Mouse (Mus musculus) liver, postnatal 0 days (tissue): Measurements from ENCODE around the gene Sntb2.

Experiments used
- CTCF ChIP-seq: sonication (generic); IDR thresholded peaks from 2 replicates; pipeline ENCODE4 v1.5.1; 2016; ENCODE audit warnings: antibody characterized with exemption, low read depth
- EP300 ChIP-seq: IDR thresholded peaks from 2 replicates; pipeline ENCODE4 v1.6.1; 2016; ENCODE audit warnings: antibody characterized with exemption, low read depth, mild to moderate bottlenecking

DNA sequence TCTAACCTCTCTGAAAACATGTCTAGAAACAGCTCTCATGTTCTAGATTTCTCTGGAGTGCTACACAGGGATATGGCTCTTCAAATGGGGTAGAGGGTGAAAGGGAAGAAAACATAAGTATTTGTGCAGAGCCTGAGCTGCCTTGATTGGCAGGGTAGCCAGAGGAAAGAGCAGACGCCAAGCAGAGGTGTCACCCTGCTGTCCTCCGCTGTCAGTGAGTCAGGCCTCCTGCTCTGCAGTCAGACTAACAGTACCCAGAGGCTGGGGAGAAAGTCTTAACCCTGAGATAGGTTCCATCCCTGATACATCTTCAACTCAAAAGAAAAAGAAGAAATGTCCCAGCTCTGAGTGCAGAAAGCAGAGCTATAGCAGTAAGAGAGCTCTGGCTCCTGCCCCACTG is 77.1 kb downstream of the Sntb2 start:
- no peak for TF ChIP-seq CTCF
- no peak for TF ChIP-seq EP300
